Mouse (Mus musculus) stomach, postnatal 0 days (tissue): ENCODE measurements around the gene Dll3. TPM values are rescaled to one million over a fixed set of nuclear protein-coding genes. Genes with fewer than 3 reads are reported as not detected.
A peak's percentile ranks its signal among the peaks of the same experiment; 100 is the strongest.

ENCODE experiments used
- ATAC-seq: fragments of 200-750 bp; cut with Nextera tagmentation; 2 replicates; pipeline ENCODE4 v1.8.0; 2017; ENCODE audit not compliant: low FRiP score, low TSS enrichment
- DNase-seq: peaks from one replicate; pipeline ENCODE4 v3.0.0-alpha.2; 2016; ENCODE audit warnings: low spot score
- H3K27ac ChIP-seq: fragments of 300-500 bp; sonication (generic); replicated peaks from 2 replicates; pipeline ENCODE4 v1.5.1; 2014; ENCODE audit warnings: mild to moderate bottlenecking, control low read depth
- H3K27me3 ChIP-seq: fragments of 300-500 bp; sonication (generic); 2 replicates; pipeline ENCODE4 v1.6.1; 2014; ENCODE audit warnings: low read length; ENCODE audit not compliant: control insufficient read depth, insufficient read depth
- H3K36me3 ChIP-seq: fragments of 300-500 bp; sonication (generic); 2 replicates; pipeline ENCODE4 v1.6.1; 2014; ENCODE audit warnings: low read length, mixed read lengths; ENCODE audit not compliant: control insufficient read depth, insufficient read depth
- H3K4me1 ChIP-seq: fragments of 300-500 bp; sonication (generic); replicated peaks from 2 replicates; pipeline ENCODE4 v1.6.1; 2014; ENCODE audit warnings: antibody characterized with exemption; ENCODE audit not compliant: control insufficient read depth, insufficient read depth
- H3K4me2 ChIP-seq: fragments of 300-500 bp; sonication (generic); replicated peaks from 2 replicates; pipeline ENCODE4 v1.6.1; 2014; ENCODE audit warnings: low read depth, mild to moderate bottlenecking, control low read depth, moderate library complexity
- H3K4me3 ChIP-seq: fragments of 300-500 bp; sonication (generic); 2 replicates; pipeline ENCODE4 v1.5.1; 2014; ENCODE audit warnings: low read depth, low read length, control low read depth
- H3K9ac ChIP-seq: fragments of 300-500 bp; sonication (generic); 2 replicates; pipeline ENCODE4 v1.6.1; 2014; ENCODE audit warnings: mild to moderate bottlenecking, low read length, control low read depth, mixed read lengths
- H3K9me3 ChIP-seq: fragments of 300-500 bp; sonication (generic); 2 replicates; pipeline ENCODE4 v1.6.1; 2016; ENCODE audit warnings: low read length; ENCODE audit not compliant: control insufficient read depth
- CTCF ChIP-seq: IDR thresholded peaks from 2 replicates; pipeline ENCODE4 v1.5.1; 2016; ENCODE audit warnings: antibody characterized with exemption, low read depth, mild to moderate bottlenecking, moderate library complexity
- EP300 ChIP-seq: optimal IDR thresholded peaks from 2 replicates; pipeline ENCODE3; 2016; ENCODE audit warnings: antibody characterized with exemption
- WGBS: fragments of 180-500 bp; shearing (Covaris S2); extraction: QIAGEN DNeasy Blood & Tissue Kit; methylation state at CpG from one replicate; pipeline ENCODE4 v1.1.7; 2014; 5-methylcytosine and 5-hydroxymethylcytosine counted together
- polyA plus RNA-seq: library from polyadenylated mRNA; unstranded; fragments of >200 nt; fragmentation: Nextera tagmentation; extraction: Ambion mirVana; gene quantifications from 2 replicates; pipeline ENCODE4 v1.2.1, GENCODE M21; 2015

Gene Dll3
- polyA plus RNA-seq, 1 experiment from 2014 or later = 0.92 TPM

- peak overlapping the region; percentile 68 for H3K4me3 ChIP-seq
- TF ChIP-seq EP300 (no peak), CTCF (no peak)
- DNase-seq = no peak
- peak overlapping the region; percentile 82 for H3K9ac ChIP-seq
- H3K4me2 ChIP-seq = peak overlapping the region; percentile 93
- no peak for ATAC-seq
- H3K9me3 ChIP-seq = no peaks in the 10 kb centered on the region
- 80% methylated on average over 7 of the region's 7 CpGs for WGBS
- H3K27me3 ChIP-seq = no peaks in the 10 kb centered on the region
- no peaks in the 10 kb centered on the region for H3K36me3 ChIP-seq
- peak overlapping the region; percentile 84; the same call in 1 of the 2 replicates for H3K27ac ChIP-seq
- 0 out of 2 replicates have a peak, but pooled peaks cover 2% of the 10 kb centered on the region for H3K4me1 ChIP-seq
These were observed 23.8 kb downstream of the Dll3 start for GRCm38 (mm10) chr7:28278279-28278652.

GRCm38 (mm10) chr7:28277615-28278278 is 24.3 kb downstream of the Dll3 start, which contains the start of gene Eid2b:
Eid2b (plus strand) TSS chr7:28277739.
- H3K27ac ChIP-seq = peak within 1 kb of the TSS; percentile 84
- ATAC-seq = peak; percentile 79
- WGBS = 2% methylated on average over 68 of the region's 68 CpGs

GRCm38 (mm10) chr7:28277237-28277614 is 24.8 kb downstream of the Dll3 start:
- Histone ChIP-seq H3K4me1 (0 out of 2 replicates have a peak, but pooled peaks cover 2% of the 10 kb centered on the region), H3K4me2 (no peak overlapping the region), H3K27me3 (no peaks in the 10 kb centered on the region), H3K9me3 (no peaks in the 10 kb centered on the region), H3K9ac (no peak overlapping the region), H3K36me3 (no peaks in the 10 kb centered on the region), H3K27ac (no peak overlapping the region), H3K4me3 (no peak overlapping the region)
- ATAC-seq (no peak), DNase-seq (no peak)
- 59% methylated on average over 8 of the region's 8 CpGs for WGBS
- TF ChIP-seq CTCF (no peak), EP300 (no peak)

More at GRCm38 (mm10) chr7:28277615-28278278, 24.3 kb downstream of the Dll3 start, which contains the start of gene Eid2b:
- peak within 1 kb of the TSS; percentile 82 for H3K9ac ChIP-seq
- H3K4me3 ChIP-seq = peak within 1 kb of the TSS; percentile 68
- H3K4me1 ChIP-seq = 0 out of 2 replicates have a peak, but pooled peaks cover 2% of the 10 kb centered on the region
- H3K9me3 ChIP-seq = no peaks in the 10 kb centered on the region
- H3K4me2 ChIP-seq = peak within 1 kb of the TSS; percentile 93
- no peaks in the 10 kb centered on the region for H3K27me3 ChIP-seq
- TF ChIP-seq EP300 (no peak), CTCF (peak; percentile 92)
- peak; percentile 94 for DNase-seq
- no peaks in the 10 kb centered on the region for H3K36me3 ChIP-seq

- 69% methylated on average over 3 of the region's 3 CpGs for WGBS
- no peaks in the 10 kb centered on the region for H3K4me1 ChIP-seq
- no peak overlapping the region for H3K27ac ChIP-seq
- no peak overlapping the region for H3K4me3 ChIP-seq
- ATAC-seq (no peak), DNase-seq (no peak)
- no peaks in the 10 kb centered on the region for H3K27me3 ChIP-seq
- no peaks in the 10 kb centered on the region for H3K9me3 ChIP-seq
- H3K4me2 ChIP-seq = no peak overlapping the region
- no peak for TF ChIP-seq EP300
- peak; percentile 47 for TF ChIP-seq CTCF
- H3K9ac ChIP-seq = no peak overlapping the region
- H3K36me3 ChIP-seq = no peaks in the 10 kb centered on the region
These were observed 30.3 kb downstream of the Dll3 start for GRCm38 (mm10) chr7:28271761-28272160.

GRCm38 (mm10) chr7:28269355-28269754 is 32.7 kb downstream of the Dll3 start:
- Histone ChIP-seq H3K4me2 (no peak overlapping the region), H3K4me1 (no peaks in the 10 kb centered on the region), H3K9me3 (no peaks in the 10 kb centered on the region), H3K36me3 (no peaks in the 10 kb centered on the region), H3K27me3 (no peaks in the 10 kb centered on the region), H3K27ac (no peak overlapping the region), H3K9ac (no peak overlapping the region), H3K4me3 (no peak overlapping the region)
- DNase-seq (no peak), ATAC-seq (no peak)
- WGBS = 91% methylated on average over 12 of the region's 12 CpGs
- TF ChIP-seq CTCF (peak; percentile 54), EP300 (no peak)

- no peak for TF ChIP-seq EP300
- Histone ChIP-seq H3K27ac (peak overlapping the region; percentile 86; the same call in 1 of the 2 replicates), H3K27me3 (no peaks in the 10 kb centered on the region), H3K36me3 (no peaks in the 10 kb centered on the region), H3K4me1 (no peaks in the 10 kb centered on the region), H3K4me3 (peak overlapping the region; percentile 72), H3K4me2 (peak overlapping the region; percentile 71), H3K9me3 (no peaks in the 10 kb centered on the region), H3K9ac (peak overlapping the region; percentile 90)
- WGBS = 29% methylated on average over 16 of the region's 16 CpGs
- DNase-seq = no peak
- ATAC-seq = no peak
These were observed 33.5 kb downstream of the Dll3 start for GRCm38 (mm10) chr7:28268576-28268975.
